Mouse (Mus musculus) lung, embryonic 16.5 days (tissue): ENCODE results near the gene Fut1. TPM values are rescaled to one million over a fixed set of nuclear protein-coding genes. Genes with fewer than 3 reads are reported as not detected.

Source experiments
- ATAC-seq: fragments of 200-750 bp; cut with Nextera tagmentation; 2 replicates; pipeline ENCODE4 v1.8.0; 2017; ENCODE audit warnings: low read depth, mild to moderate bottlenecking, moderate library complexity
- H3K27ac ChIP-seq: fragments of 300-500 bp; sonication (generic); 2 replicates; pipeline ENCODE4 v1.5.1; 2014; ENCODE audit warnings: mild to moderate bottlenecking, control low read depth, low read length
- H3K27me3 ChIP-seq: fragments of 300-500 bp; sonication (generic); 2 replicates; pipeline ENCODE4 v1.6.1; 2014; ENCODE audit warnings: low read depth, low read length, mixed read lengths; ENCODE audit not compliant: control insufficient read depth, insufficient read depth
- H3K36me3 ChIP-seq: fragments of 300-500 bp; sonication (generic); 2 replicates; pipeline ENCODE4 v1.6.1; 2014; ENCODE audit warnings: low read length; ENCODE audit not compliant: control insufficient read depth, insufficient read depth
- H3K4me1 ChIP-seq: fragments of 300-500 bp; sonication (generic); replicated peaks from 2 replicates; pipeline ENCODE4 v1.6.1; 2014; ENCODE audit warnings: low read length, mixed read lengths; ENCODE audit not compliant: control insufficient read depth, insufficient read depth
- H3K4me2 ChIP-seq: fragments of 300-500 bp; sonication (generic); 2 replicates; pipeline ENCODE4 v1.6.1; 2014; ENCODE audit warnings: low read depth, low read length, control low read depth
- H3K4me3 ChIP-seq: fragments of 300-500 bp; sonication (generic); 2 replicates; pipeline ENCODE4 v1.5.1; 2014; ENCODE audit warnings: mild to moderate bottlenecking, low read length, control low read depth
- H3K9ac ChIP-seq: fragments of 300-500 bp; sonication (generic); 2 replicates; pipeline ENCODE4 v1.6.1; 2014; ENCODE audit warnings: low read length, control low read depth
- H3K9me3 ChIP-seq: fragments of 300-500 bp; sonication (generic); 2 replicates; pipeline ENCODE4 v1.6.1; 2016; ENCODE audit warnings: low read length; ENCODE audit not compliant: control insufficient read depth
- WGBS: fragments of 180-500 bp; shearing (Covaris S2); extraction: QIAGEN DNeasy Blood & Tissue Kit; methylation state at CpG from one replicate; pipeline ENCODE4 v1.1.7; 2014; 5-methylcytosine and 5-hydroxymethylcytosine counted together
- polyA plus RNA-seq: library from polyadenylated mRNA; unstranded; fragments of >200 nt; fragmentation: Nextera tagmentation; extraction: Ambion mirVana; gene quantifications from 2 replicates; pipeline ENCODE4 v1.2.1, GENCODE M21; 2015

Fut1 gene
- polyA plus RNA-seq, 1 experiment from 2014 or later = 0.70 TPM

GRCm38 (mm10) chr7:45624718-45625117 is 7.6 kb downstream of the Fut1 start:
- Histone ChIP-seq H3K36me3 (no peaks in the 10 kb centered on the region), H3K4me2 (no peak overlapping the region), H3K9ac (no peak overlapping the region), H3K27ac (no peak overlapping the region), H3K4me1 (peaks cover 4% of the 10 kb centered on the region; the same call in 1 of the 2 replicates), H3K9me3 (no peaks in the 10 kb centered on the region), H3K4me3 (no peak overlapping the region), H3K27me3 (peaks cover 9% of the 10 kb centered on the region; the same call in 1 of the 2 replicates)
- WGBS = 50% methylated on average over 3 of the region's 3 CpGs
- ATAC-seq = no peak

- ATAC-seq = no peak
- 85% methylated on average over 8 of the region's 8 CpGs for WGBS
- Histone ChIP-seq H3K9me3 (no peaks in the 10 kb centered on the region), H3K4me3 (no peak overlapping the region), H3K36me3 (no peaks in the 10 kb centered on the region), H3K9ac (no peak overlapping the region), H3K4me1 (peaks cover 4% of the 10 kb centered on the region; the same call in 1 of the 2 replicates), H3K4me2 (no peak overlapping the region), H3K27me3 (peaks cover 9% of the 10 kb centered on the region; the same call in 1 of the 2 replicates), H3K27ac (no peak overlapping the region)
These were observed 8.4 kb downstream of the Fut1 start for GRCm38 (mm10) chr7:45625481-45625880.

- 0 out of 2 replicates have a peak overlapping the region, but pooled peaks have one; percentile 4 for H3K4me2 ChIP-seq
- 75% methylated on average over 7 of the region's 7 CpGs for WGBS
- H3K4me3 ChIP-seq = 0 out of 2 replicates have a peak overlapping the region, but pooled peaks have one; percentile 6
- peak overlapping the region; percentile 24; the same call in 1 of the 2 replicates for H3K9ac ChIP-seq
- peaks cover 9% of the 10 kb centered on the region; the same call in 1 of the 2 replicates for H3K27me3 ChIP-seq
- H3K27ac ChIP-seq = peak overlapping the region; percentile 74
- H3K36me3 ChIP-seq = no peaks in the 10 kb centered on the region
- ATAC-seq = no peak
- H3K4me1 ChIP-seq = peaks cover 4% of the 10 kb centered on the region; the same call in 1 of the 2 replicates
- H3K9me3 ChIP-seq = no peaks in the 10 kb centered on the region
These were observed 9.5 kb downstream of the Fut1 start for GRCm38 (mm10) chr7:45626571-45627076.

GRCm38 (mm10) chr7:45627261-45627660 is 10.2 kb downstream of the Fut1 start, which contains the start of gene Rasip1:
TSS of gene Rasip1 (plus strand) at chr7:45627488.
- 64% methylated on average over 9 of the region's 9 CpGs for WGBS
- H3K27ac ChIP-seq = peak within 1 kb of the TSS; percentile 74
- ATAC-seq = peak; percentile 63

GRCm38 (mm10) chr7:45628364-45629294 is 11.5 kb downstream of the Fut1 start:
- H3K9ac ChIP-seq = peak overlapping the region; percentile 80
- peak overlapping the region; percentile 98 for H3K4me2 ChIP-seq
- no peaks in the 10 kb centered on the region for H3K36me3 ChIP-seq
- 1% methylated on average over 90 of the region's 105 CpGs for WGBS
- H3K9me3 ChIP-seq = no peaks in the 10 kb centered on the region
- peak overlapping the region; percentile 67 for H3K27ac ChIP-seq
- peaks cover 9% of the 10 kb centered on the region; the same call in 1 of the 2 replicates for H3K27me3 ChIP-seq
- peak; percentile 81 for ATAC-seq
- H3K4me3 ChIP-seq = peak overlapping the region; percentile 63
- H3K4me1 ChIP-seq = peaks cover 13% of the 10 kb centered on the region

More at GRCm38 (mm10) chr7:45627261-45627660, 10.2 kb downstream of the Fut1 start, which contains the start of gene Rasip1:
- H3K9me3 ChIP-seq = no peaks in the 10 kb centered on the region
- peaks cover 9% of the 10 kb centered on the region; the same call in 1 of the 2 replicates for H3K27me3 ChIP-seq
- H3K4me1 ChIP-seq = peaks cover 6% of the 10 kb centered on the region
- peak within 1 kb of the TSS; percentile 80 for H3K9ac ChIP-seq
- peak within 1 kb of the TSS; percentile 98 for H3K4me2 ChIP-seq
- no peaks in the 10 kb centered on the region for H3K36me3 ChIP-seq
- peak within 1 kb of the TSS; percentile 63 for H3K4me3 ChIP-seq

GRCm38 (mm10) chr7:45630064-45630907 is 13.2 kb downstream of the Fut1 start:
- 65% methylated on average over 23 of the region's 23 CpGs for WGBS
- Histone ChIP-seq H3K4me1 (peaks cover 16% of the 10 kb centered on the region), H3K9me3 (no peaks in the 10 kb centered on the region), H3K27me3 (peaks cover 9% of the 10 kb centered on the region; the same call in 1 of the 2 replicates), H3K9ac (no peak overlapping the region), H3K4me3 (no peak overlapping the region), H3K4me2 (peak overlapping the region; percentile 6; the same call in 1 of the 2 replicates), H3K27ac (0 out of 2 replicates have a peak overlapping the region, but pooled peaks have one; percentile 22), H3K36me3 (no peaks in the 10 kb centered on the region)
- ATAC-seq = peak; percentile 15; the same call in 1 of the 2 replicates

GRCm38 (mm10) chr7:45632499-45632898 is 15.4 kb downstream of the Fut1 start:
- Histone ChIP-seq H3K9ac (peak overlapping the region; percentile 68), H3K27me3 (peaks cover 9% of the 10 kb centered on the region; the same call in 1 of the 2 replicates), H3K4me2 (peak overlapping the region; percentile 53), H3K4me1 (peaks cover 30% of the 10 kb centered on the region), H3K36me3 (peaks cover 9% of the 10 kb centered on the region), H3K27ac (no peak overlapping the region), H3K9me3 (no peaks in the 10 kb centered on the region), H3K4me3 (peak overlapping the region; percentile 26)
- peak; percentile 29 for ATAC-seq
- 18% methylated on average over 35 of the region's 35 CpGs for WGBS

GRCm38 (mm10) chr7:45634946-45635681 is 18.0 kb downstream of the Fut1 start:
- H3K4me1 ChIP-seq = peaks cover 45% of the 10 kb centered on the region
- no peaks in the 10 kb centered on the region for H3K27me3 ChIP-seq
- H3K9me3 ChIP-seq = no peaks in the 10 kb centered on the region
- ATAC-seq = no peak
- 73% methylated on average over 11 of the region's 11 CpGs for WGBS
- H3K36me3 ChIP-seq = peaks cover 9% of the 10 kb centered on the region
- H3K4me3 ChIP-seq = no peak overlapping the region
- no peak overlapping the region for H3K9ac ChIP-seq
- peak overlapping the region; percentile 16; the same call in 1 of the 2 replicates for H3K4me2 ChIP-seq
- peak overlapping the region; percentile 88 for H3K27ac ChIP-seq
